Mouse (Mus musculus) cerebellum, adult (tissue): ENCODE measurements at regions not wholly inside any gene's neighbourhood (a gene's known extent, or its start where the extent isn't known, plus 50 kb on each side); places are given as distances from the start of the nearest gene placed in this dataset.

ENCODE experiments used
- ATAC-seq: cut with Nextera tagmentation; 2 replicates; pipeline ENCODE4 v1.9.2; 2017; ENCODE audit warnings: mild to moderate bottlenecking, moderate library complexity, mixed read lengths; ENCODE audit not compliant: insufficient number of reproducible peaks, low FRiP score, low TSS enrichment

DNA sequence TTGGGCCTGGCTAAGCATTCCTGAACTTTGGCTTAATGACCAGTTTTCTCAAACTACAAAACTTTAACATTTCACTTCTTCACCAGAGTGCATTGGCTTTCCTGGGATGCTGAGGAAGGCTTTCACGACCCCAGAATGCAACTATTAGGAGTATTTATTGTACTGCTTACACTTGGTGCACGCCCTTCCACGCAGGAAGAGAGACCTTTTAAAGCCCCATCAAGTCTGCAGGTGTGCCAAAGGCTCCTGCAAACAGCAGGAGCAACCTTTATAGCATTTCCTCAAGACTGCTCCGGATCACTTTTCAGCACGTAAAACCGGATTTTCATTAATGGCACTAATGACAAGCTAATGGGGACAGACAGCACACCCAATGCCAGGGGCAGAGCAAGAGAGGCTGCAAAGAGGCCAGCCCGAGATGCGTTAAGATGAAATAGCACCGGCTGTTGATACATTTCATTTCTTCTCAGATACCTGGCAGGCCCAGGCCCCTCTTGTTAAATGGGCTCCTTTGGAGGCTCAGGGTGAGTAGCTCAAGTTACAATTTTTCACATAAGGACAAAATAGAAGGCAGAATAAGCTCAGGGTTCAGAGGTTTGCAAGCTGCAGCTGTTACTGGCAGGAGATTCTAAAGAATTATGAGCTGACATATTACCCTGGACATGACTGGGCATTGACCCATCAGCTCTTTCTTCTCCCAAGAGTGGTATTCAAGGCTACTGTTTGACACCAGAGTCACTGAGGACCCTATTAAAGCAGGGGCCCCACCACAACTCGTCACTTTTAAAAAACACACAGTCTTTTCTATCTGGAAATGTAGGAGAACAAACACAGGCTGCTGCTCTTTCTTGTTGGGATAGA lies 402.7 kb upstream of the Btbd3 start:
- no peak for ATAC-seq

DNA sequence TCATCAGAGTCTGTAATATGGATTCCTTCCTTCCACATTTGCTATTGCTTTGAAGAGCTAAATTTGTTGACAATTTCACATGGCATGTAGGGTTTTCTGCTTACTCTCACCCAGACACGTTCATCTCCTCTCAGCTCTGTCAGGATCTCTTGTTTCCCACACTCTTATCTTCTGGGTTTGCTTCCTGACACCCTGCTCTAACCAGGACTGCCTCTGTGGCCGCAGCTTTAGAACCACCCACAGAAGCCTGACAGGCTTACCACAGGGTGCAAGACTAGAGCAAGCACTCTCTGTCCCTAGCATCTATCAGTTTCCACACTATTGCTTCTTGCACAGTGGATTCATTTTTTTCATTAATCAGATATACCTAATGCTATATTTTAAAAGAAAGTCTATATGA lies 408.5 kb upstream of the Btbd3 start:
- no peak for ATAC-seq

DNA sequence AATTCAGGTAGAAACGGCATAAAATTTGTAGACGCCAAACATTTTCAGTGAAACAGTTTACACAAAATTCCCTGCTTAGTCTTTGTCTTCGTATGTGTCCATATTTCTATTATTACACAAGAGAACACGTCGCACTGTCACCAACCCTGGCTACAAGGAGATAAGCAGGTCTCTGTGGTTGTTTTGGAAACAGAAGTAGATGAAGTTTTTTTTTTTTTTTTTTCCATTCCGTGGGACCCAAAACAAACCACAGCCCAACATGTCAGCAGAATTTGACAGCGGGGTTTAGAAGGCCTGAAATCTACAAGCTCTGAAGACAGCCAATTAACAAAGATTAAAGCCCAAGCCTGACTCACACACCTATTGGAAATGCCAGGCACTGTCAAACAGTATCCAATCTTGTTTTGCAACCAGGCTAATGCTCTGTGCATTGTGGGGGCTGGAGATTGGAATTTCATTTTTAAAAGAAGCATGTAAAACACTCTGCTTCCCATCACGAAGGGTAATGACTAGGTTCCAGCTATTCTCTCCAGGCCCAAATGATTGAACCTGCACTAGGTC lies 428.5 kb upstream of the Btbd3 start:
- no peak for ATAC-seq

DNA sequence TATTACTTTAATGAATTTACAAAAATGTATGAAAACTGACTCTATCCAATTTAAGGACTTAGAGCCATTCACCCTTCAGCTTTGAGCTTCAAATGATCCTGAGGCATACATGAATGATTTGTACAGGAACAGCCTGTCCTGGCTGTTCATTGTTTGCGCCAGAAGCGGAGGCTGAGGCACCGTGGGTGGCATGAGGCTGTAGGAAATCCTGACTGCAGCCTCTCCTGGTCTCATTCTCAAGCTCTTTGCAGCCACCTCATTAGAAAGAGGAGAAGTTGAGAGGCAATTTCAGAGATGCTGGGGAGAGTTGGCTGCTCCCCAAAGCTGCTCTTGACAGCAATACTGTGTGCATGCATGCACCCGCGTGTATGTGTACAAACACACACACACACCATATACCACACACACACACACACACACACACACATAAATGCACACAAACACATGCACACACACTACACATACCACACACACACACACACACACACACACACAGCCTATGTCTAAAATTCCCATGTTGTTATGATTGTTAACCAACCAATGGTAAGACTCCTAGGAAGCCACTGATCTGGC lies 434.9 kb upstream of the Btbd3 start:
- no peak for ATAC-seq

DNA sequence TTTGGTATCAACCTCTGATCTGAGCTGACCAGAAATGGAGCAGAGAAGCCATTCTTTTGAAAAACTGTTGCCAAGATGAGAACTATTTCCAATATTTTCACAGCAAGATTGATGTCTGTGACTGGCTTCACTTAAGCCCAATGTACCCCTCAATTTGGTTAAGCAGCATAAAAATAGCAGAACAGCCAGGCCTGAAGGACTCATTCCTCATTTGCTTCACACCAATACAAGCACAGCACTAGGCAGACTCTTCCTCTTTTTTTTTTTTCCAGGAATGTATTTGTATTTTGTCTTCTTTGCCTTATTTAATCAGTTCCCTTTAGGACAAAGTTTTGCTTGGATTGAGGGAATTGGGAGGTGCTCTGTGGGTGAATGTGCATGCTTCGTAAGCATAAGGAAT lies 441.4 kb upstream of the Btbd3 start:
- ATAC-seq: no peak

DNA sequence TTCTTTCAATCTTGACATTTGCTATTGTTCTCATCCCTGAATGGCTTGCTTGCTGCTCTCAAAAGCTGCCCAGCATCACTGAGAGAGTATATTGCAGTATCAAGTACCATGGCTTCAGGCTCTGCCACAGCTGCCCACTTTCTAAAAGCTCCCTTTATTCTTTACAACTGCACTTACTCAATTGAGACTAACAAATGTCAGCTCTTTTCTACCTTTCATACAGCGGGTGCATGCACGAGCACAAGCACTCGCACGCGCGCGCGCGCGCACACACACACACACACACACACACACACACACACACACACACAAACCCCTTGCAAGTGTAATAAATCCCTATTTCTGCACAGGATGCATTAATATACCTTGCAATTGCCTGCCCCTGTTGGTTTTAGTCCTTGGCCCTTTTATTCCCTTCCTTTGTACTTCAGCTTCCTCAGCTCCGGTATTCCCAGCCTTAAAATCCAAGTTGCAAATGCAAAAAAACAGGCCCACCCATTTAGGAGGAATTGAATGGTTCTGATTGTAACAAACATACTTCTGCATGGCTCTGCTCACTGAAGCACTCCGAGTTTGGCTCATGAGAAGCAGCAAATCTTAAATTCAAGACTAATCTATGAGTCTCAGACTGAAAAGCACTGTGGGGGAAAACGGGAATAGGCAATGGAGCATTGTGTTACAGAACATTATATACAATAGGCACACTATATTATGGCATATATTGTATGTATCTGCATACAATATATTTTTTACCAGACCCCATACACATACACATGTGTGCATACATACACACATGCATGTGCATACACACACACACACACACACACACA lies 447.7 kb upstream of the Btbd3 start:
- ATAC-seq: no peak

DNA sequence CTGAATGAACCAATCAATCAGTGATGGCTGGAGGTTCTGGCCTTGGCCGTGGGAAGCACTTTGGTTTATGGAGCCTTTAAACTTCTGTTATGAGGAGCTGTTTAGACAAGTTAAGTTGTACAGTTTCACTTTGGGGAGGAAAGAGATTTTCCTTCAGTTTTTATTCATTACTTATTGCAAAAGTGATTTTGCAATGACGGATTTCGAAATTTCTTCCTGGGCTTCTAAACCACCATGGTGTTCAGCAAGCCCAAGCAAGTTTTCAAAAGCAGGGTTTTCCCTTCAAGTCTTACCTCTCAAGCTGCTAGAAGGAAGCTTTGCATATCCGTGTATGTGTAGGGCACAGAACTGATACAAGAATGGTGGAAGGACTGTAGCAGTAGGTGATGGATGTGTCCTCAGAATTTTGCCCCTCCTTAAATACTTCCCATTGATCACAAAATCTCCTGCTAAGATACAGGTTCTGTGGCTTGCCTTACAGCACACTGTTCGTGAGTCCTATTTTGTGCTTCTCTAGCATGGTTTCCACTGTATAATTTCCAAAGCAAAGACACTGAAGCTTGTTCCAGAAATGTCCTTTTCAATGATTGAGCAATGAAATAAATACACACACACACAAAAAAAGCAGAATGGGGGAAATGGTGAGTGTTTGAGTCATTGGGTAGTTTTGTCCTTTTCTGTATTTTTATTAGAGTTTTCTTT lies 448.6 kb upstream of the Btbd3 start:
- no peak for ATAC-seq

DNA sequence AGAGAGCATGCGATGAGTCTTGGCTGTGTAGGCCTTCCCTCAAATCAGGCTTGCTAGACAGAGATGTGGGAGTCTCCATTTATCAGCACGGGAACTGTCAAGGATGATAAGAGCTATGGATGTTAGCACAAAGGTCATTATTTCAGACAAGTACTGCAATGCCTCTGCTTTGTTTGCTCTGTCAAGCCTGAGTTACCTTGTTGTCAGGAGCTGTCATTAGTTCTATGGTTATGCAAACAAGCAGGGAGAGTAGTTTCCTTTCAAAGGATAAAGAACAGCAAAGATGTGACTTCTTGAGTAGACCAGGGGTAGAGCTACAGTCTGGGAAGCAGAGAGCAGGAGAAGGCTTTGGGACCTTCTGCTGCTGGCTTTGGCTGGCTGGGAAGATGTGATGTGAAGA lies 461.5 kb upstream of the Btbd3 start:
- no peak for ATAC-seq

DNA sequence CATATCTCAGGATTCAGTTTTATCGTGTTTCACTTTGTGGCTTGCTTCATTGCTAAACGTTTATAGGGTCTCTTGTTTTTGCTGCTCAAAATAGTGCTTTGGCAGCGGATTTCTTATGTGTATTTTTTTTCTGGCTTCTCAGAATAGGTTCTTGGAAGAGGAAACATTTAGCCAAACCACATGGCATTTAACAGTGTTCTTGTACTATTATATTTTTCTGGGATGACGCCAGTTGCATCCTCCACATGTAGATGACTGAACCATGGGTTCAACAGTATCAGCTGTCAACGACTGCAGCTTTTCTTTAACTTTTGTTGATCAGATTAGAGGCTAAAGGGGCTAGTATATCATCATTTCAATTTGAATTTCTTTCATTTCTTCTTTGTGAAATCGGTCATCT lies 472.3 kb upstream of the Btbd3 start:
- ATAC-seq: no peak

DNA sequence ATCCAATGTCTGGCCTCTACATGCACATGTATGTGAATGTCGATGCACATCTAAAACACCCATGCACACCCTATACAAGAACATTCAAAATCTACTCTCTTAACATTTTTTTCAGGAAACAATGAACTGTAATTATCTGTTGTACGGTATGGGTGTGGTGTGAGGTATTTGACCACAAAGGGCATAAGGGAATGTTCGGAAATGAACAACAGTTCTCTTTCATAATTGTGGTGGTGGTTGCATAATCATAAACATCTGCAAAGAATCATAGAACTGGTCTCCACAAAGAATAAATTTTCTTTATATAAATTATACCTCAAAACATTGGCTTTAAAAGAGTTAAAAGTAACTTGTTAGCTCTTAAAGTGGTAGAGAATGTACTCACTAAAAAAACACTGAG lies 478.9 kb upstream of the Btbd3 start:
- ATAC-seq: no peak

DNA sequence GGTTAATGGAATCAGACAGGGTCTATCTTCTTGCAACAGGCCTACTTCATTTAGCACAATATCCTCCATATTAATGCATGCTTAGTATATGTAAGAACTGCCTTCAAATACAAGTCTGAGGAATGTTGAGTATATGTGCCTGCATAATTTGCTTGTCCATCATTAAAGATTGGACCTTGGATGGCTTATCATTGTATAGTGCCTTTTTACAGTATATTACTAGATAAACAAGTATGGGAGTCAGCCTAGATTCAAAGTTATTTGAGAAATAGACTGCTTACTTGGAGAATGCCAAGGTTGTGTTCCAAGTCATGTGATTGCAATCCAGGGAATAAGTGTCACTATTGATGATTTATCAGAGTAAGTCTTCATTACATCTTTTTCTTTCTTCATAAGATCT lies 491.6 kb upstream of the Btbd3 start:
- no peak for ATAC-seq

DNA sequence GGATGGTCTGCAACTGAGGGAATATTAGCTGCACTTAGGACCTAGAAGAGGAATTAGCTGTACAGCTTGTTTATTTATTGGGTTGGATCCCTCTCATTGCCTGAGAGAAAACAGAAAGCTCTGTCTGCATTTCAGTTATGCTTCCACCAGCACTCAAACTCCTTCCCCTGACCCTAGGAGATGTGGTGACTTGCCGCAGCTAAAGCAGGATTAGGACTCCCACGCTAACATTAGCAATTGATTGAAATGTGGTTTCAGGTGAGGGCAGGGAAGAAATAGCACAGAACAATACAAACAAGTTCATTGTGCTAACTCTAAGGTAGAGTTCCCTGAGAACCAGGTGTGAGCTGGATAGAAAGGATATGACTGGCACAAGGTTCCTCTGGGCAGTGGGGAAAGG lies 496.9 kb upstream of the Btbd3 start:
- ATAC-seq: no peak

DNA sequence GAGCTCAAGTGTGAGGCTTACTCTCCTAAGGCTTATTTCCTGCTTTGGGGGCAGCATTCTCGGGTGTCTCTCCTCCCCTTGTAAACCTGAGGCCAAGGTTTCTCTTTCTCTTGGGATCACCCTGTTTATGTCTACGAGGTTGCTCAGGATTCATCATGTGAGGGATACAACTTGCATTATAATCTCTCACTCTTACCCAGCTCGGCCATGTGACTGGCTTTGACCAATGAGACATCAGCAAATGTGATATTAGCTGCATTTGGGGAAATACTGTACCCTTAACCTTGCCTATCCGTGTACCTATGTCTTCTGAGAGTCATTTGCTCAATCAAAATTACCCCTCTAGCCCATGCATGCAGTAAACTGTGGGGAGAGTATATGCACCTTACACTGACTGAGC lies 498.0 kb upstream of the Btbd3 start:
- no peak for ATAC-seq

DNA sequence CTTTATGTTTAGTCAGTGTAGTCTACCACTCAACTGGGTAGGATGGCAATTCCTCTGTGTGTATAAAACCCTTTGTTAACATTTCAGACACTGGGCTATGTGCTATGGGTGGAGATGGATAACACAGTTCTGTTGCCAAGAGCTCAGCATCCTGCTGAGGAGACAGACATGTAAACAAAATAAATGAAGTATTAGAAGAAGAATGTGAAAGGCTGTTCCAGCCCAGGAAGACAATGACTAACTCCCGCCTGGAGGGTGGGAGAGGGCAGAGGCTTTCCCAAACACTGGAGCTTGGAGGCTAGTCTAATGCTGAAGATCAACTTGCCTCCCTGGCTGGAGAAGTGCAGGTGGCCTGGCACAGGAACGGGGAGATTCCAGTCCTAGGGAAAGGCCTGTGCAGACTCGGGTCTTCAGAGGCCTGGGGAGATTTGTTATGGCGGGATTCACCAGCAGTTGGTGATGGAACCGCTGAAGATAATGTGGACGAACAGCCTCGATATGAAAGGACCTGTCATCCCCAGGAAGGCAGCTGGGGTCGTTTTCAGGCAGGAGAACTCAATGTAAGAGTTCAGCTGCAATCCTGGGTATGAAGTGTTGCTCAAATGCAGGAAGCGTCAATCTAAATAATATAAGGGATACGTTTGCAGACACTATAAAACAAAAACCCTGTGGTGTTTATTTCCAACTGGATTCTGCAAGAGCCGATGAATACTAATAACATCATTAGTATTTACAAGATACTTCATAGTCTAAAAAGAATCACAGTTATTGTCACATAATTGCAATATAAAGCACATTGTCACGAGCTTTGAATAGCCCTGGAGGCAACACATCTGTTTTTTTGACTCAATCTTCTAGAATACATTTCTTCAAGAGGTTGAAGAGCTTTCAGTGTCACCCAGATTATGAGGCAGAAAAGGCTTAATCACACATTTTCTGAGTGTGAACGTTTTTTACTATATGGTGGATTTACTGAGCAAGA lies 498.8 kb upstream of the Btbd3 start:
- no peak for ATAC-seq

DNA sequence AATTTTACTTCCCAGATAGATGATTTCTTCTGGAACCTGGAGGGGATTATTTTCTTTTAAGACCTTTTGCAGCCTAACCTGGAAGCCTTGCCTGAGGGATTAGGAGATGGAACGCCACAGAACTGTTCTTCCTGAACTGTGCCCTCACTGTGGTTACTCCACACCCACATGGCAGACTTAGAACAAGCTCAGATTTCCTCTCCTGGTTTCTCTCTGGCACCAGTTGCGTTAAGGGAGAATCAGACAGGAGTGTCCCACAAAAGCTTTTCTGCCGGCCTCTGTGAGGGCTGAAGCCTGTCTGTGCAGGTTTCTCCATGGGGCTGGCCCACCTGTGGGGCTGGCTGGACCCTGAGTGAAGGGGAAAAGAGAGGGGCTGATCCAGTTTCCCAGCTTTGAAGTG lies 500.1 kb upstream of the Btbd3 start:
- ATAC-seq: no peak

DNA sequence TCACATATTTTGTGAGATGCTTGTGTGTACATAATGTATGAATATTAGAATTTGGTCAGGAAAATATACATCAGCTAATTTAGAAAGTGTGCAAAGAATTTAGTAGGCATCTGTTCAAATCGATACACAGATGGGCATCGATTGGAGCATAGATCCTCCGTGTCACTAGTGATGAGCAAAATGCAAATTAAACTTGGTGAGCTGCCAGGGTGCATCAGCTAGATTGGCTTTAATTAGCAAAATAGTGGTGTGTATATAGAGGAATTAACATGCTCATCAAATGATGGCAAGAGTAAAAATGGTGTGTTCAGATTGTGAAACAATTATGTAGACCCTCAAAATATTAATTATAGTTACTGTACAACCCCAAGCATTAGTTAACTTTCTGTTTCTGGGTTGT lies 501.9 kb upstream of the Btbd3 start:
- no peak for ATAC-seq

DNA sequence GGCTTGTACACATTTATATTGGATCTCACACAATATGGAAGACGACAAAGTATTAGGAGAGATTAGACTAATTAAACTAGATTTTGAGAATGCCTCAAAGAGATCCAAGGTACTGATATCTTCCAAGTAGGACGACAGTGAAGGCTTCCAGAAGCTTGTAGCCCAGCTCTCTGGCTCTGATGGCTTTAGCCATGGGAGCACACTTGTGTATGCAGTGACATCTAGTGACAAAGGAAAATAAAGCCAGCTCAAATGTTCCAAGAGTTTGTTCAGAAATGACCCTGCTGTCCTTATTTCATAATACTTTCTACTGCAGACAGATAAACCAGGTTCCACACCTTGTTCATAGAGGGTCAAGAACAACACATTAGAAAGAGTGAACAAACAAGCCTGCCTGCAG lies 524.0 kb upstream of the Btbd3 start:
- ATAC-seq: peak; percentile 69; the same call in 1 of the 2 replicates

DNA sequence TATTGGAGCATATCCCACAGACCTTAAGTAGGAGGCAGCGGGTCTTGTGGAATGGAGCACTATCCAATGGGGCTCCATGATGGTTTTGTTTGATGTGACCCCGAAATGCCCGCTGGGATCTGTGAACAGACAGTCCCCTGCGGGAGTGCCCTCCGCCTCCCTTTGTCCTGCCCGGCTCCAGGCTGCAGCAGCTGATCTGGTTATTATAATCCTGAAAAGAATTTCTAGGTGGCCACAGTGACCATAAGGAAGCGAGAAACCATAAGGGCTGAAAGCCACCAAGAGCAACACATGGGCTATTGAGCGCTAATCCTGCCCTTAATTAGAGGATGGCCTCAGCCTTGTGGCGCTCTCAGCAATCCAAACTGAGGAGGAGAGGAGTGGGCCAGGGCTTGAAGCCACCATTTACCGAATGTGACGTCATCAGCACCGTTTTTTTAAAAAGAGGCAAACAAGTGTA lies 525.9 kb upstream of the Btbd3 start:
- ATAC-seq: 0 out of 2 replicates have a peak, but pooled peaks have one; percentile 36

DNA sequence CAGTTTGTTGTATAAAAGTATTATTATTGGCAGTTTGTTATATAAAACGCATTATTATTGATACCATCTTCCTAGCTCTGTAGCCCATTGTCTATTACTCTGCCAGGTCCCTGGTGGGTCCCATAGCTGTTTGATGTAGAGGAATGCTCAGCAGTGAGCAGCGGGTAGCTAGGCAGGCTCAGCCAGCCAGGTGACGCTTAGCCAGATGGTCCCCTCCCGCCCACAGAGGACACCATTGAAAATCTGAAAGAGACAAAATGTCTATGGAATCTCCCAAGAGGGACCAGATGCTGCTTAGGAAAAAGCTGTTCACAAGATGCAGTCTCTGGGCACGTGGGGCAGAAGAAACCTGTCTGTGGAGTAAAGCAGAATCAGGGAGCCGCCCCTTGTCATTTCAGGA lies 526.5 kb upstream of the Btbd3 start:
- peak; percentile 85 for ATAC-seq
